Mouse (Mus musculus): ENCODE data around the gene Phf6. TPM values are rescaled to one million over a fixed set of nuclear protein-coding genes. Genes with fewer than 3 reads are reported as not detected.
"Not testable (repeated sequence)": the region's sequence is repeated elsewhere in the genome, so short reads cannot be mapped to it uniquely, and the experiment has no call there.

Gene Phf6
- 65.0 and 71.3 TPM in 2 replicates for polyA plus RNA-seq (2015; fragmentation: Nextera tagmentation; extraction: Ambion mirVana)

GRCm38 (mm10) chrX:52911587-52912371 is at the start of gene Phf6:
TSS of gene Phf6 (plus strand) at chrX:52912266.
- peak within 1 kb of the TSS; percentile 48 for H3K4me2 ChIP-seq
- no peaks in the 10 kb centered on the region for H3K9me3 ChIP-seq
- H3K4me3 ChIP-seq: peak within 1 kb of the TSS; percentile 65
- H3K27me3 ChIP-seq (replicated peaks): no peaks in the 10 kb centered on the region
- H3K27ac ChIP-seq: peak within 1 kb of the TSS; percentile 96
- 23% methylated on average over 54 of the region's 54 CpGs for WGBS
- H3K4me1 ChIP-seq: 0 out of 2 replicates have a peak, but pooled peaks cover 4% of the 10 kb centered on the region
- H3K36me3 ChIP-seq (replicated peaks): no peaks in the 10 kb centered on the region
- peak; percentile 99 for ATAC-seq (replicated peaks)
- H3K9ac ChIP-seq: peak within 1 kb of the TSS; percentile 77

- no peak for ATAC-seq (replicated peaks)
- H3K4me1 ChIP-seq: no peaks in the 10 kb centered on the region
- H3K4me3 ChIP-seq: no peak overlapping the region
- no peak overlapping the region for H3K27ac ChIP-seq
- H3K4me2 ChIP-seq: no peak overlapping the region
- WGBS: 61% methylated on average over 2 of the region's 2 CpGs
- H3K9ac ChIP-seq: no peak overlapping the region
- H3K36me3 ChIP-seq (replicated peaks): no peaks in the 10 kb centered on the region
- no peaks in the 10 kb centered on the region for H3K27me3 ChIP-seq (replicated peaks)
- no peaks in the 10 kb centered on the region for H3K9me3 ChIP-seq
Measured at GRCm38 (mm10) chrX:52864126-52864525, 47.9 kb upstream of the Phf6 start.

- not testable (repeated sequence) for H3K4me3 ChIP-seq; H3K4me2 ChIP-seq; H3K4me1 ChIP-seq; ATAC-seq (replicated peaks); H3K27ac ChIP-seq; H3K9me3 ChIP-seq; H3K9ac ChIP-seq; H3K27me3 ChIP-seq (replicated peaks); H3K36me3 ChIP-seq (replicated peaks)
- 85% methylated on average over 16 of the region's 27 CpGs for WGBS
Measured at GRCm38 (mm10) chrX:52898486-52898885, 13.6 kb upstream of the Phf6 start.

- H3K4me1 ChIP-seq: 0 out of 2 replicates have a peak, but pooled peaks cover 4% of the 10 kb centered on the region
- no peaks in the 10 kb centered on the region for H3K36me3 ChIP-seq (replicated peaks)
- H3K4me3 ChIP-seq: peak overlapping the region; percentile 65
- WGBS: 23% methylated on average over 26 of the region's 26 CpGs
- peak; percentile 78 for ATAC-seq (replicated peaks)
- no peaks in the 10 kb centered on the region for H3K27me3 ChIP-seq (replicated peaks)
- peak overlapping the region; percentile 48 for H3K4me2 ChIP-seq
- H3K9me3 ChIP-seq: no peaks in the 10 kb centered on the region
- peak overlapping the region; percentile 96 for H3K27ac ChIP-seq
- peak overlapping the region; percentile 77 for H3K9ac ChIP-seq
Measured at GRCm38 (mm10) chrX:52912372-52912728, 284 bp downstream of the Phf6 start.

GRCm38 (mm10) chrX:52912826-52913701 is 998 bp downstream of the Phf6 start:
- Histone ChIP-seq H3K4me1 (0 out of 2 replicates have a peak, but pooled peaks cover 4% of the 10 kb centered on the region), H3K9me3 (no peaks in the 10 kb centered on the region), H3K9ac (peak overlapping the region; percentile 77), H3K27me3 (replicated peaks) (no peaks in the 10 kb centered on the region), H3K4me2 (peak overlapping the region; percentile 48), H3K4me3 (peak overlapping the region; percentile 65), H3K36me3 (replicated peaks) (no peaks in the 10 kb centered on the region), H3K27ac (peak overlapping the region; percentile 96)
- no peak for ATAC-seq (replicated peaks)
- 20% methylated on average over 31 of the region's 31 CpGs for WGBS

GRCm38 (mm10) chrX:52913856-52914255 is 1.8 kb downstream of the Phf6 start:
- 39% methylated on average over 4 of the region's 4 CpGs for WGBS
- peak overlapping the region; percentile 48 for H3K4me2 ChIP-seq
- no peak for ATAC-seq (replicated peaks)
- H3K27ac ChIP-seq: 0 out of 2 replicates have a peak overlapping the region, but pooled peaks have one; percentile 20
- no peaks in the 10 kb centered on the region for H3K27me3 ChIP-seq (replicated peaks)
- H3K4me1 ChIP-seq: 0 out of 2 replicates have a peak, but pooled peaks cover 4% of the 10 kb centered on the region
- H3K9me3 ChIP-seq: no peaks in the 10 kb centered on the region
- H3K9ac ChIP-seq: peak overlapping the region; percentile 77
- H3K4me3 ChIP-seq: peak overlapping the region; percentile 65
- no peaks in the 10 kb centered on the region for H3K36me3 ChIP-seq (replicated peaks)

GRCm38 (mm10) chrX:52914705-52915104 is 2.6 kb downstream of the Phf6 start:
- Histone ChIP-seq H3K9ac (peak overlapping the region; percentile 27; the same call in 1 of the 2 replicates), H3K4me3 (peak overlapping the region; percentile 25), H3K27me3 (replicated peaks) (no peaks in the 10 kb centered on the region), H3K36me3 (replicated peaks) (no peaks in the 10 kb centered on the region), H3K4me2 (peak overlapping the region; percentile 45), H3K9me3 (no peaks in the 10 kb centered on the region), H3K4me1 (0 out of 2 replicates have a peak, but pooled peaks cover 4% of the 10 kb centered on the region), H3K27ac (no peak overlapping the region)
- no peak for ATAC-seq (replicated peaks)

- Histone ChIP-seq H3K36me3 (replicated peaks) (no peaks in the 10 kb centered on the region), H3K4me3 (no peak overlapping the region), H3K4me2 (no peak overlapping the region; the same call in 1 of the 2 replicates), H3K4me1 (0 out of 2 replicates have a peak, but pooled peaks cover 4% of the 10 kb centered on the region), H3K27me3 (replicated peaks) (no peaks in the 10 kb centered on the region), H3K9me3 (no peaks in the 10 kb centered on the region), H3K9ac (no peak overlapping the region), H3K27ac (no peak overlapping the region)
- WGBS: 55% methylated on average over 7 of the region's 7 CpGs
- no peak for ATAC-seq (replicated peaks)
Measured at GRCm38 (mm10) chrX:52916516-52916915, 4.5 kb downstream of the Phf6 start.

GRCm38 (mm10) chrX:52926726-52927125 is 14.7 kb downstream of the Phf6 start:
- ATAC-seq (replicated peaks): no peak
- no peak overlapping the region for H3K4me2 ChIP-seq
- 45% methylated on average over 9 of the region's 9 CpGs for WGBS
- H3K4me1 ChIP-seq: no peaks in the 10 kb centered on the region
- no peak overlapping the region for H3K9ac ChIP-seq
- no peaks in the 10 kb centered on the region for H3K36me3 ChIP-seq (replicated peaks)
- no peaks in the 10 kb centered on the region for H3K9me3 ChIP-seq
- H3K27ac ChIP-seq: no peak overlapping the region
- H3K27me3 ChIP-seq (replicated peaks): no peaks in the 10 kb centered on the region
- no peak overlapping the region for H3K4me3 ChIP-seq

- Histone ChIP-seq H3K4me2 (no peak overlapping the region), H3K4me1 (no peaks in the 10 kb centered on the region), H3K36me3 (replicated peaks) (no peaks in the 10 kb centered on the region), H3K9me3 (no peaks in the 10 kb centered on the region), H3K27me3 (replicated peaks) (no peaks in the 10 kb centered on the region), H3K4me3 (no peak overlapping the region), H3K27ac (no peak overlapping the region), H3K9ac (no peak overlapping the region)
- 36% methylated on average over 1 of the region's 1 CpGs for WGBS
- no peak for ATAC-seq (replicated peaks)
Measured at GRCm38 (mm10) chrX:52928883-52929282, 16.8 kb downstream of the Phf6 start.

GRCm38 (mm10) chrX:52929779-52930178 is 17.7 kb downstream of the Phf6 start:
- 85% methylated on average over 3 of the region's 3 CpGs for WGBS
- Histone ChIP-seq H3K27me3 (replicated peaks) (no peaks in the 10 kb centered on the region), H3K9me3 (no peaks in the 10 kb centered on the region), H3K4me3 (no peak overlapping the region), H3K27ac (no peak overlapping the region), H3K9ac (no peak overlapping the region), H3K4me2 (no peak overlapping the region), H3K4me1 (no peaks in the 10 kb centered on the region), H3K36me3 (replicated peaks) (no peaks in the 10 kb centered on the region)
- ATAC-seq (replicated peaks): no peak

GRCm38 (mm10) chrX:52930191-52930590 is 18.1 kb downstream of the Phf6 start:
- Histone ChIP-seq H3K9me3 (no peaks in the 10 kb centered on the region), H3K4me3 (no peak overlapping the region), H3K27me3 (replicated peaks) (no peaks in the 10 kb centered on the region), H3K36me3 (replicated peaks) (no peaks in the 10 kb centered on the region), H3K4me1 (no peaks in the 10 kb centered on the region), H3K9ac (no peak overlapping the region), H3K4me2 (no peak overlapping the region), H3K27ac (no peak overlapping the region)
- WGBS: 89% methylated on average over 5 of the region's 5 CpGs
- no peak for ATAC-seq (replicated peaks)
